Mouse (Mus musculus) forebrain, embryonic 14.5 days (tissue): ENCODE data around the gene Slc2a10. TPM values are rescaled to one million over a fixed set of nuclear protein-coding genes. Genes with fewer than 3 reads are reported as not detected.

Source experiments
- ATAC-seq: fragments of 200-750 bp; cut with Nextera tagmentation; 2 replicates; pipeline ENCODE4 v1.8.0; 2017; ENCODE audit warnings: mild to moderate bottlenecking, moderate library complexity
- DNase-seq: peaks from one replicate; pipeline ENCODE4 v3.0.0-alpha.2; 2015; ENCODE audit warnings: low spot score
- H3K27ac ChIP-seq: fragments of 300-500 bp; sonication (generic); 2 replicates; pipeline ENCODE4 v1.5.1; 2014; ENCODE audit warnings: low read depth, mild to moderate bottlenecking, control low read depth, low read length, moderate library complexity
- H3K27me3 ChIP-seq: fragments of 300-500 bp; sonication (generic); replicated peaks from 2 replicates; pipeline ENCODE4 v1.6.1; 2014; ENCODE audit warnings: low read length, control low read depth, mixed read lengths; ENCODE audit not compliant: control insufficient read depth, insufficient read depth
- H3K36me3 ChIP-seq: fragments of 300-500 bp; sonication (generic); 2 replicates; pipeline ENCODE4 v1.6.1; 2014; ENCODE audit warnings: low read length, control low read depth; ENCODE audit not compliant: control insufficient read depth, insufficient read depth
- H3K4me1 ChIP-seq: fragments of 300-500 bp; sonication (generic); 2 replicates; pipeline ENCODE4 v1.6.1; 2014; ENCODE audit warnings: antibody characterized with exemption, low read length, control low read depth; ENCODE audit not compliant: control insufficient read depth, insufficient read depth
- H3K4me2 ChIP-seq: fragments of 300-500 bp; sonication (generic); 2 replicates; pipeline ENCODE4 v1.6.1; 2014; ENCODE audit warnings: mild to moderate bottlenecking, control low read depth, low read length
- H3K4me3 ChIP-seq: fragments of 300-500 bp; sonication (generic); 2 replicates; pipeline ENCODE4 v1.5.1; 2014; ENCODE audit warnings: low read depth, low read length, control low read depth
- H3K9ac ChIP-seq: fragments of 300-500 bp; sonication (generic); 2 replicates; pipeline ENCODE4 v1.6.1; 2014; ENCODE audit warnings: mild to moderate bottlenecking, low read length, control low read depth, moderate library complexity
- H3K9me3 ChIP-seq: fragments of 300-500 bp; sonication (generic); replicated peaks from 2 replicates; pipeline ENCODE4 v1.6.1; 2016; ENCODE audit warnings: low read length, control low read depth, mixed read lengths; ENCODE audit not compliant: control insufficient read depth
- WGBS: fragments of 180-500 bp; shearing (Covaris S2); extraction: QIAGEN DNeasy Blood & Tissue Kit; methylation state at CpG from one replicate; pipeline ENCODE4 v1.1.7; 2014; 5-methylcytosine and 5-hydroxymethylcytosine counted together
- polyA plus RNA-seq: library from polyadenylated mRNA; unstranded; fragments of >200 nt; fragmentation: Nextera tagmentation; extraction: Ambion mirVana; gene quantifications from 2 replicates; pipeline ENCODE4 v1.2.1, GENCODE M21; 2014

Slc2a10 gene
- polyA plus RNA-seq, 1 experiment from 2014 or later, result 1.2 TPM

GRCm38 (mm10) chr2:165475412-165475811 lies 28.2 kb upstream of the Slc2a10 start:
- 82% methylated on average over 7 of the region's 7 CpGs for WGBS
- no peak for ATAC-seq
- DNase-seq, result no peak
- Histone ChIP-seq H3K9ac (no peak overlapping the region), H3K36me3 (no peaks in the 10 kb centered on the region), H3K9me3 (no peaks in the 10 kb centered on the region), H3K27me3 (peaks cover 6% of the 10 kb centered on the region; the same call in 1 of the 2 replicates), H3K4me2 (no peak overlapping the region), H3K4me3 (no peak overlapping the region), H3K4me1 (no peaks in the 10 kb centered on the region), H3K27ac (no peak overlapping the region)

- Histone ChIP-seq H3K4me2 (no peak overlapping the region), H3K4me3 (no peak overlapping the region), H3K27ac (no peak overlapping the region), H3K36me3 (no peaks in the 10 kb centered on the region), H3K9me3 (no peaks in the 10 kb centered on the region), H3K27me3 (peaks cover 6% of the 10 kb centered on the region; the same call in 1 of the 2 replicates), H3K9ac (no peak overlapping the region), H3K4me1 (no peaks in the 10 kb centered on the region)
- WGBS, result 61% methylated on average over 5 of the region's 5 CpGs
- DNase-seq (no peak), ATAC-seq (no peak)
These were observed 27.7 kb upstream of the Slc2a10 start for GRCm38 (mm10) chr2:165475850-165476249.

- Histone ChIP-seq H3K4me3 (no peak overlapping the region), H3K27me3 (no peaks in the 10 kb centered on the region)
- 64% methylated on average over 8 of the region's 8 CpGs for WGBS
These were observed 21.6 kb upstream of the Slc2a10 start for GRCm38 (mm10) chr2:165482003-165482402.

GRCm38 (mm10) chr2:165484152-165484551 lies 19.4 kb upstream of the Slc2a10 start:
- no peak overlapping the region; the same call in 1 of the 2 replicates for H3K27ac ChIP-seq
- H3K9me3 ChIP-seq, result no peaks in the 10 kb centered on the region
- DNase-seq, result no peak
- H3K27me3 ChIP-seq, result no peaks in the 10 kb centered on the region
- H3K4me2 ChIP-seq, result no peak overlapping the region
- no peak overlapping the region for H3K4me3 ChIP-seq
- H3K9ac ChIP-seq, result no peak overlapping the region
- H3K4me1 ChIP-seq, result no peaks in the 10 kb centered on the region
- 65% methylated on average over 6 of the region's 6 CpGs for WGBS
- ATAC-seq, result no peak
- H3K36me3 ChIP-seq, result peaks cover 14% of the 10 kb centered on the region

More at GRCm38 (mm10) chr2:165482003-165482402, 21.6 kb upstream of the Slc2a10 start:
- Histone ChIP-seq H3K4me2 (no peak overlapping the region), H3K27ac (no peak overlapping the region), H3K9ac (no peak overlapping the region), H3K36me3 (no peaks in the 10 kb centered on the region), H3K4me1 (no peaks in the 10 kb centered on the region), H3K9me3 (no peaks in the 10 kb centered on the region)
- DNase-seq (no peak), ATAC-seq (no peak)

GRCm38 (mm10) chr2:165485826-165486225 lies 17.8 kb upstream of the Slc2a10 start:
- peaks cover 31% of the 10 kb centered on the region for H3K36me3 ChIP-seq
- H3K4me2 ChIP-seq, result no peak overlapping the region
- ATAC-seq (no peak), DNase-seq (no peak)
- no peaks in the 10 kb centered on the region for H3K9me3 ChIP-seq
- no peak overlapping the region for H3K4me3 ChIP-seq
- H3K27ac ChIP-seq, result no peak overlapping the region
- no peaks in the 10 kb centered on the region for H3K4me1 ChIP-seq
- H3K27me3 ChIP-seq, result no peaks in the 10 kb centered on the region
- no peak overlapping the region for H3K9ac ChIP-seq
- 45% methylated on average over 3 of the region's 3 CpGs for WGBS

- peak; percentile 32; the same call in 1 of the 2 replicates for ATAC-seq
- Histone ChIP-seq H3K9me3 (no peaks in the 10 kb centered on the region), H3K9ac (no peak overlapping the region), H3K27me3 (no peaks in the 10 kb centered on the region), H3K36me3 (peaks cover 33% of the 10 kb centered on the region), H3K4me2 (no peak overlapping the region), H3K27ac (no peak overlapping the region), H3K4me3 (no peak overlapping the region), H3K4me1 (no peaks in the 10 kb centered on the region)
- DNase-seq, result no peak
- WGBS, result 55% methylated on average over 5 of the region's 5 CpGs
These were observed 17.2 kb upstream of the Slc2a10 start for GRCm38 (mm10) chr2:165486401-165486800.

- DNase-seq (peak; percentile 79), ATAC-seq (peak; percentile 74)
These were observed 16.6 kb upstream of the Slc2a10 start for GRCm38 (mm10) chr2:165486881-165487535.

GRCm38 (mm10) chr2:165492648-165493553 lies 10.7 kb upstream of the Slc2a10 start, which contains the start of gene Trp53rka:
Gene Trp53rka, minus strand, starts transcription at chr2:165493324.
- no peaks in the 10 kb centered on the region for H3K9me3 ChIP-seq

More at GRCm38 (mm10) chr2:165486881-165487535, 16.6 kb upstream of the Slc2a10 start:
- Histone ChIP-seq H3K27me3 (no peaks in the 10 kb centered on the region), H3K9me3 (no peaks in the 10 kb centered on the region), H3K9ac (no peak overlapping the region), H3K4me1 (0 out of 2 replicates have a peak, but pooled peaks cover 1% of the 10 kb centered on the region), H3K27ac (no peak overlapping the region), H3K4me2 (no peak overlapping the region), H3K36me3 (peaks cover 33% of the 10 kb centered on the region), H3K4me3 (no peak overlapping the region)
- WGBS, result 24% methylated on average over 8 of the region's 8 CpGs

More at GRCm38 (mm10) chr2:165492648-165493553, 10.7 kb upstream of the Slc2a10 start, which contains the start of gene Trp53rka:
- Histone ChIP-seq H3K4me3 (peak within 1 kb of the TSS; percentile 65), H3K9ac (peak within 1 kb of the TSS; percentile 80), H3K4me1 (peaks cover 7% of the 10 kb centered on the region), H3K4me2 (peak within 1 kb of the TSS; percentile 72), H3K36me3 (peaks cover 31% of the 10 kb centered on the region), H3K27me3 (no peaks in the 10 kb centered on the region), H3K27ac (peak within 1 kb of the TSS; percentile 80)
- peak; percentile 87 for ATAC-seq
- DNase-seq, result peak; percentile 76
- WGBS, result under 1% methylated on average over 81 of the region's 84 CpGs
